Mouse (Mus musculus): ENCODE measurements around the gene Gramd1a.

- no peak for TF ChIP-seq POLR2A (IDR thresholded peaks at IDR 0.05; ENCODE audit: low read depth, low read length)
- TF ChIP-seq CTCF (IDR thresholded peaks at IDR 0.05; ENCODE audit: extremely low read depth, insufficient read depth, insufficient read length, insufficient replicate concordance), result no peak
Measured at GRCm38 (mm10) chr7:31162324-31162723, 6.6 kb upstream of the Gramd1a start.
